Mouse (Mus musculus): ENCODE data around the gene Myh7b. TPM values are rescaled to one million over a fixed set of nuclear protein-coding genes. Genes with fewer than 3 reads are reported as not detected.

The Myh7b gene
- total and polyA plus RNA-seq, 3 experiments: 2.2 to 5.9 TPM; not detected in 1

DNA sequence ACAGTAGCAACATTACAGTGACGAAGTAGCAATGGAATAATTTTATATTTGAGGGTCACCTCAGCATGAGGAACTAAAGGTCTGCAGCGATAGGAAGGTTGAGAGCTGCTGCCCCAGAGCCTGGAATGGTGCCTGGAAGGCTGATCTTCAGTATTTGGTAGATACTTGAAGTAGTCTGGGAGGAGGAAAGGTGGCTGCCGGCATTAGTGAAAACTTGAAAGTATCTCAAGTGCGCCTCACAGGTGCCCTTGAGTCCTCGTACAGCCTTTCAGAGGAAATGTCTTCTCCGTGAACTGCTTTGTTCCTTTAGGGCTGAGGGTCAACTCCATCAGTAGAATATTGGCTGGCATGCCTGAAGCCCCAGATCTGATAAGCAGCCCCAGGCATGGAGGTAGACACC is 15.5 kb upstream of the Myh7b start:
- no peaks in the 10 kb centered on the region; a peak in 1 of 4 replicates for H3K36me3 ChIP-seq (ENCODE audit: control insufficient read depth in 1 of 2, insufficient read depth in 2 of 2, low read length in 2 of 2)
- H3K4me1 ChIP-seq (ENCODE audit: control insufficient read depth in 1 of 2, insufficient read depth in 2 of 2, low read length in 2 of 2): peaks cover 0 to 3% of the 10 kb centered on the region in 2 experiments; a peak in 2 of 4 replicates
- H3K27ac ChIP-seq (ENCODE audit: control insufficient read depth, low read depth, low read length): no peak overlapping the region
- no peak overlapping the region for H3K9ac ChIP-seq (ENCODE audit: control insufficient read depth, low read depth, low read length, poor library complexity, severe bottlenecking)
- no peaks in the 10 kb centered on the region; the same call in 1 of the 2 replicates for H3K79me2 ChIP-seq (ENCODE audit: control insufficient read depth, insufficient read depth, low read length, poor library complexity)
- H3K4me3 ChIP-seq (ENCODE audit: control insufficient read depth in 1 of 2, insufficient read depth in 1 of 2, low read depth in 2 of 2, low read length in 2 of 2): no peak overlapping the region
- TF ChIP-seq ETS1 (IDR thresholded peaks at IDR 0.05; ENCODE audit: low read depth, low read length): no peak
- TF ChIP-seq MYB (IDR thresholded peaks at IDR 0.05; ENCODE audit: low read depth, low read length): no peak
- TF ChIP-seq SMC3 (IDR thresholded peaks at IDR 0.05; ENCODE audit: low read depth, low read length): no peak
- no peak for TF ChIP-seq POLR2A (IDR thresholded peaks at IDR 0.05; ENCODE audit: control insufficient read depth in 1 of 2, insufficient read depth in 1 of 2, low read depth in 1 of 2, low read length in 2 of 2, poor library complexity in 1 of 2)
- no peak for TF ChIP-seq MXI1 (IDR thresholded peaks at IDR 0.05; ENCODE audit: low read depth, low read length)
- no peak for TF ChIP-seq TCF12 (IDR thresholded peaks at IDR 0.05; ENCODE audit: low read depth, low read length)
- no peak for TF ChIP-seq SIN3A (IDR thresholded peaks at IDR 0.05; ENCODE audit: low read length)
- no peak for TF ChIP-seq RCOR1 (IDR thresholded peaks at IDR 0.05; ENCODE audit: low read depth, low read length)
- TF ChIP-seq GABPA (IDR thresholded peaks at IDR 0.05; ENCODE audit: low read depth, low read length): no peak
- no peak for TF ChIP-seq EP300 (IDR thresholded peaks at IDR 0.05; ENCODE audit: low read depth in 1 of 2, low read length in 2 of 2)
- TF ChIP-seq BHLHE40 (IDR thresholded peaks at IDR 0.05; ENCODE audit: borderline replicate concordance, low read depth, low read length): no peak
- no peak for TF ChIP-seq KAT2A (conservative IDR thresholded peaks at IDR 0.05; ENCODE audit: low read depth, low read length)
- no peak for TF ChIP-seq RAD21 (IDR thresholded peaks at IDR 0.05; ENCODE audit: low read depth, low read length)
- TF ChIP-seq NELFE (IDR thresholded peaks at IDR 0.05; ENCODE audit: low read depth, low read length): no peak
- no peak for TF ChIP-seq ZC3H11A (IDR thresholded peaks at IDR 0.05; ENCODE audit: low read depth, low read length)
- no peak for TF ChIP-seq UBTF (IDR thresholded peaks at IDR 0.05; ENCODE audit: borderline replicate concordance, insufficient read depth, low read depth, low read length)
- no peak for TF ChIP-seq MYC (IDR thresholded peaks at IDR 0.05; ENCODE audit: low read depth, low read length)
- no peak for TF ChIP-seq TBP (IDR thresholded peaks at IDR 0.05; ENCODE audit: low read depth, low read length)
- no peak for TF ChIP-seq NRF1 (IDR thresholded peaks at IDR 0.05; ENCODE audit: insufficient read depth, low read depth, low read length, poor library complexity, severe bottlenecking)
- no peak for DNase-seq (ENCODE audit: low read depth, low spot score)
- no peaks in the 10 kb centered on the region for H3K27me3 ChIP-seq (ENCODE audit: control insufficient read depth in 1 of 2, insufficient read depth in 2 of 2, low read length in 2 of 2)
- H3K9me3 ChIP-seq (replicated peaks; ENCODE audit: insufficient read depth, low read length): no peaks in the 10 kb centered on the region

- Histone ChIP-seq H3K79me2 (ENCODE audit: control insufficient read depth, insufficient read depth, low read length, poor library complexity) (no peaks in the 10 kb centered on the region), H3K4me3 (ENCODE audit: control insufficient read depth in 1 of 2, insufficient read depth in 1 of 2, low read depth in 2 of 2, low read length in 2 of 2) (no peak overlapping the region), H3K9me3 (replicated peaks; ENCODE audit: insufficient read depth, low read length) (no peaks in the 10 kb centered on the region), H3K27me3 (ENCODE audit: control insufficient read depth in 1 of 2, insufficient read depth in 2 of 2, low read length in 2 of 2) (no peaks in the 10 kb centered on the region), H3K9ac (ENCODE audit: control insufficient read depth, low read depth, low read length, poor library complexity, severe bottlenecking) (no peak overlapping the region), H3K4me1 (ENCODE audit: control insufficient read depth in 1 of 2, insufficient read depth in 2 of 2, low read length in 2 of 2) (peaks cover 12 to 18% of the 10 kb centered on the region in 2 experiments), H3K36me3 (ENCODE audit: control insufficient read depth in 1 of 2, insufficient read depth in 2 of 2, low read length in 2 of 2) (peaks cover 0 to 16% of the 10 kb centered on the region in 2 experiments; a peak in 2 of 4 replicates), H3K27ac (ENCODE audit: control insufficient read depth, low read depth, low read length) (no peak overlapping the region)
- no peak for DNase-seq (ENCODE audit: low read depth, low spot score)
- TF ChIP-seq CTCF (IDR thresholded peaks at IDR 0.05 in 2 of 3, conservative IDR thresholded peaks at IDR 0.05 in 1 of 3; ENCODE audit: control insufficient read depth in 1 of 3, insufficient read depth in 1 of 3, low read depth in 2 of 3, low read length in 3 of 3, poor library complexity in 1 of 3, severe bottlenecking in 1 of 3): no peak; a peak in 1 of 6 replicates
Observed at GRCm38 (mm10) chr2:155603707-155604106, 7.3 kb upstream of the Myh7b start.
